Mouse (Mus musculus) cerebellum, adult 2 months (tissue): ENCODE data around the gene Tspan33. TPM values are rescaled to one million over a fixed set of nuclear protein-coding genes. Genes with fewer than 3 reads are reported as not detected.

Source experiments
- DNase-seq, 2 experiments: peaks; one replicate each; pipeline ENCODE4 v3.0.0; 2021
- H3K27ac ChIP-seq: fragments of 200-500 bp; 2 replicates; pipeline ENCODE4 v1.5.1; 2012; ENCODE audit warnings: low read length, control low read depth, inconsistent platforms; ENCODE audit not compliant: insufficient read depth
- H3K27me3 ChIP-seq: fragments of 200-500 bp; 2 replicates; pipeline ENCODE4 v1.6.1; 2012; ENCODE audit warnings: inconsistent platforms, mild to moderate bottlenecking, low read length, moderate library complexity; ENCODE audit not compliant: control insufficient read depth, insufficient read depth
- H3K4me1 ChIP-seq: fragments of 200-500 bp; 2 replicates; pipeline ENCODE4 v1.6.1; 2011; ENCODE audit warnings: low read length; ENCODE audit not compliant: control insufficient read depth, insufficient read depth
- H3K4me3 ChIP-seq: fragments of 200-500 bp; replicated peaks from 2 replicates; pipeline ENCODE3; 2011; ENCODE audit warnings: mild to moderate bottlenecking, low read depth, low read length, control low read depth; ENCODE audit not compliant: insufficient read depth
- CTCF ChIP-seq: fragments of 200-500 bp; IDR thresholded peaks from 2 replicates; pipeline ENCODE4 v1.5.1; 2011; ENCODE audit warnings: low read depth, mild to moderate bottlenecking, control low read depth, low read length, moderate library complexity, borderline replicate concordance; ENCODE audit not compliant: insufficient read depth
- POLR2A ChIP-seq: fragments of 200-500 bp; IDR thresholded peaks from 2 replicates; pipeline ENCODE4 v1.6.1; 2011; ENCODE audit warnings: low read length, control low read depth, borderline replicate concordance; ENCODE audit not compliant: insufficient read depth
- WGBS: fragments of 180-500 bp; shearing (Covaris S2); methylation state at CpG from one replicate; pipeline ENCODE4 v1.1.7; 2018; 5-methylcytosine and 5-hydroxymethylcytosine counted together
- polyA plus RNA-seq: library from polyadenylated mRNA; depleted of rRNA; stranded (reverse); fragments of >200 nt; gene quantifications from 2 replicates; pipeline ENCODE4 v1.2.3, GENCODE M21; 2012; rRNA removed

Gene Tspan33
- polyA plus RNA-seq, 1 experiment, result 27.2 TPM

- Histone ChIP-seq H3K4me3 (no peak overlapping the region), H3K27me3 (no peaks in the 10 kb centered on the region), H3K4me1 (no peaks in the 10 kb centered on the region), H3K27ac (no peak overlapping the region)
- WGBS, result 75% methylated on average over 4 of the region's 4 CpGs
- no peak for DNase-seq
- TF ChIP-seq POLR2A (no peak), CTCF (peak; percentile 53; the same call in 1 of the 2 replicates)
Observed at GRCm38 (mm10) chr6:29762524-29762923, 68.5 kb downstream of the Tspan33 start.

GRCm38 (mm10) chr6:29766874-29767273 lies 72.9 kb downstream of the Tspan33 start:
- Histone ChIP-seq H3K4me1 (peaks cover 2% of the 10 kb centered on the region; the same call in 1 of the 2 replicates), H3K4me3 (no peak overlapping the region), H3K27me3 (no peaks in the 10 kb centered on the region), H3K27ac (no peak overlapping the region)
- no peak for DNase-seq
- 88% methylated on average over 2 of the region's 2 CpGs for WGBS
- no peak for TF ChIP-seq CTCF
- no peak for TF ChIP-seq POLR2A

Other genes with a start within 250 kb of the Tspan33 start
- 424 and 433 TPM in 2 replicates for gene Atp6v1f, start 226.5 kb upstream of the Tspan33 start, polyA plus RNA-seq
- 0.17 and 0.23 TPM in 2 replicates for gene Atp6v1fnb, start 222.8 kb upstream of the Tspan33 start, polyA plus RNA-seq
- 3.7 and 4.9 TPM in 2 replicates for gene Kcp, start 186.3 kb upstream of the Tspan33 start, polyA plus RNA-seq
- 2.0 TPM in 2 replicates for gene Irf5, start 167.6 kb upstream of the Tspan33 start, polyA plus RNA-seq
- 50.8 TPM in 2 replicates for gene Tnpo3, start 84.3 kb upstream of the Tspan33 start, polyA plus RNA-seq
- 12.6 and 13.6 TPM in 2 replicates for gene Smo, start 41.3 kb downstream of the Tspan33 start, polyA plus RNA-seq
- gene Ahcyl2, start 73.8 kb downstream of the Tspan33 start, polyA plus RNA-seq, result 123 and 125 TPM in 2 replicates
- 46.0 and 57.8 TPM in 2 replicates for gene Strip2, start 222.8 kb downstream of the Tspan33 start, polyA plus RNA-seq